Mouse (Mus musculus) thymus, adult 2 months (tissue): ENCODE measurements around the gene Atp2c1. TPM values are rescaled to one million over a fixed set of nuclear protein-coding genes. Genes with fewer than 3 reads are reported as not detected.

Experiments
- DNase-seq: peaks from one replicate; pipeline ENCODE4 v3.0.0; 2021
- H3K27ac ChIP-seq: fragments of 200-500 bp; 2 replicates; pipeline ENCODE4 v1.5.1; 2012; ENCODE audit warnings: low read length, control low read depth; ENCODE audit not compliant: control insufficient read depth, insufficient read depth
- H3K27me3 ChIP-seq: fragments of 200-500 bp; 2 replicates; pipeline ENCODE4 v1.6.1; 2012; ENCODE audit warnings: mild to moderate bottlenecking, low read length, moderate library complexity, mixed read lengths; ENCODE audit not compliant: control insufficient read depth, insufficient read depth
- H3K36me3 ChIP-seq: fragments of 200-500 bp; 2 replicates; pipeline ENCODE4 v1.6.1; 2012; ENCODE audit warnings: mild to moderate bottlenecking, low read length, moderate library complexity; ENCODE audit not compliant: control insufficient read depth, insufficient read depth
- H3K4me1 ChIP-seq: fragments of 200-500 bp; replicated peaks from 2 replicates; pipeline ENCODE4 v1.6.1; 2012; ENCODE audit warnings: low read length; ENCODE audit not compliant: control insufficient read depth, insufficient read depth
- H3K4me3 ChIP-seq: fragments of 200-500 bp; 2 replicates; pipeline ENCODE4 v1.5.1; 2012; ENCODE audit warnings: mild to moderate bottlenecking, low read length, control low read depth, moderate library complexity; ENCODE audit not compliant: control insufficient read depth, insufficient read depth
- CTCF ChIP-seq: fragments of 200-500 bp; IDR thresholded peaks from 2 replicates; pipeline ENCODE4 v1.5.1; 2012; ENCODE audit warnings: mild to moderate bottlenecking, control low read depth, low read length, moderate library complexity, borderline replicate concordance; ENCODE audit not compliant: control insufficient read depth, poor library complexity, insufficient read depth; ENCODE audit errors: extremely low read depth
- POLR2A ChIP-seq: fragments of 200-500 bp; IDR thresholded peaks from 2 replicates; pipeline ENCODE4 v1.6.1; 2012; ENCODE audit warnings: mild to moderate bottlenecking, low read length, control low read depth, moderate library complexity; ENCODE audit not compliant: control insufficient read depth, poor library complexity, insufficient read depth; ENCODE audit errors: extremely low read depth
- WGBS: fragments of 180-500 bp; shearing (Covaris S2); methylation state at CpG from one replicate; pipeline ENCODE4 v1.1.7; 2018; 5-methylcytosine and 5-hydroxymethylcytosine counted together
- polyA plus RNA-seq: library from polyadenylated mRNA; depleted of rRNA; stranded (reverse); fragments of >200 nt; gene quantifications from 2 replicates; pipeline ENCODE4 v1.2.3, GENCODE M21; 2012

Atp2c1 gene
- polyA plus RNA-seq, 1 experiment: 48.9 TPM

DNA sequence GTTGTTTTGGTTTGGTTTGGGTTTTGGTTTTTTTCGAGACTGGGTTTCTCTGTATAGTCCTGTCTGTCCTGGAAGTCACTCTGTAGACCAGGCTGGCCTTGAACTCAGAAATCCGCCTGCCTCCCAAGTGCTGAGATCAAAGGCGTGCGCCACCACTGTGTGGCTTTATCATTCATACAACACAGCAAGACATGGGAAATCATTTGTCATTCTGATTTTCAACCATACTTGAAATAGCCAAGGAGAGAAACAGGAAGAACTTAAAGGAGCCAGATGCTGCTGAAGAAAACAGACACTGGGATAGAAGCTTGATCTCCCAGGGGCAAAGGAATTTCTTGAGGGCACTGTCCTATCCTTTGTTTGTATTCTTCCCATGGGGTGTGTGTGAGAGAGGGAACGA, 136.5 kb downstream of the Atp2c1 start:
- Histone ChIP-seq H3K27ac (no peak overlapping the region), H3K27me3 (no peaks in the 10 kb centered on the region), H3K4me3 (no peak overlapping the region), H3K36me3 (no peaks in the 10 kb centered on the region), H3K4me1 (no peaks in the 10 kb centered on the region)
- WGBS: 65% methylated on average over 4 of the region's 5 CpGs
- DNase-seq: no peak
- TF ChIP-seq POLR2A (no peak), CTCF (no peak)

DNA sequence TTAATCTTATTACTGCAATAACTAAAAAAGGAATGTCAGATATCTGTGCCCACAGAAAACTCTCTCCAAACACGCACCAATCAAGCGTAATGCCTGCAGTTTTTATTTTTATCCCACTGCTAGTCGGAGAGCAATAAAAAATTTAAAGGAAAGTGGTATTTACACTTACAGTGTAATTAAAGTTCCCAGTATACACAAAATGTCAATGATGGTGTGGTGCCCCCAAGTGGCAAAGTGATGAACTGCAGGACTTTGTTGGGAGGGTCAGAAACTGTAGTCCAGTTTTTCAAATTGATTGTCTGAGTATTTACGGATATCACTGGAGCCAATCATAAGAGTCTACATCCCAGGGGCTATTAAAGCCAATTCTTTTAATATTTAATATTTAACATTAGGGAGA, 137.8 kb downstream of the Atp2c1 start:
- H3K36me3 ChIP-seq: no peaks in the 10 kb centered on the region
- no peaks in the 10 kb centered on the region for H3K4me1 ChIP-seq
- 10% methylated on average over 4 of the region's 4 CpGs for WGBS
- H3K27me3 ChIP-seq: no peaks in the 10 kb centered on the region
- H3K4me3 ChIP-seq: no peak overlapping the region
- peak; percentile 74 for DNase-seq
- no peak overlapping the region for H3K27ac ChIP-seq
- no peak for TF ChIP-seq CTCF
- no peak for TF ChIP-seq POLR2A

DNA sequence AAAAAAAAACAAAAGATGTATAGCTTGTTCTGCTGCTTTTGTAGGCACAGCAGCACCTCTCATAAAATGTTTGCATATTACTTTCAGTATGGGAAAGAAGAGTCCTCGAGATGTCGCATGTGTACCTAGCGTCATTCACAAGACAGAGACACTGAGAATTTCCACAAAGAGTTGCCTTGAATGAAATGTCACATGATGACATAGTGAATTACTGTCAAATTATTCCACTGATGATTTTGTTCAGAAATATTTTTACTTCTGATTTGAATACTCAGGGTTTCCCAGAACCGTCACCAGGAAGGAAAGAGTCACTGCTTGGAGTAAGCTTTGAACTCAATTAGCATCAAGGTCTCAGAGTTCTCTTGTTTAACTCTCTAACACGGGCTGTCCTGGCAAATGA, 139.7 kb downstream of the Atp2c1 start:
- no peak for TF ChIP-seq POLR2A
- no peak for TF ChIP-seq CTCF
- Histone ChIP-seq H3K4me1 (no peaks in the 10 kb centered on the region), H3K27ac (no peak overlapping the region), H3K4me3 (no peak overlapping the region), H3K36me3 (no peaks in the 10 kb centered on the region), H3K27me3 (no peaks in the 10 kb centered on the region)
- no peak for DNase-seq
- 83% methylated on average over 5 of the region's 5 CpGs for WGBS

DNA sequence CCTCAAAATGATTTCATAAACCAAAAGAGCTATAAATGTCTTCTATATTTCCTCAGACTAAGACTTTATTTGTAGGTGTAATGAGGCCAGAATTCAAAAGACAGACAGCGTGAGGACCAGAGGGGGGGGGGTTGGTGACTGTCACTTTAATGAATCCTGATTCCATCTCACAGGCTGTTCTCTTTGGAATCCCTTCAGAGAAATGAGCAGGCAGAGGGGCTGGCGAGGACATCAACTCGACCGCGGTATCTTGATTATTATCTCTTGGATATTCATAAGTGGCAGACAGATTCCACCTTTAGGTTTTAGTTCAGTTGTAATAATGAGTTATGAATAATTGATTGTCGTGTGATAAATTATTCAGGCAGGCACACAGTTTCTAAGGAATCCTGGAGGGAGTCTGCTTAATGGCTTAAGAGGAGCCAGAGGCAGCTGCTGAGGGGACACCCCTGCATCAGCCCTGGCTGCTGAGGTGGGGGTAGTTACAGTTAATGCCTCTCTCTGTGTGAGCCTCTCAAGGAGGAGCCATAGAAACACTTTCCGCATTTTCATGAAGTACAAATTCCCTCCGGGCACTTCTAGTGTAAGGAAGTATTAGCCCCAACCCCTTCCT, 147.5 kb downstream of the Atp2c1 start:
- Histone ChIP-seq H3K36me3 (no peaks in the 10 kb centered on the region), H3K27ac (no peak overlapping the region), H3K4me1 (no peaks in the 10 kb centered on the region), H3K27me3 (no peaks in the 10 kb centered on the region), H3K4me3 (no peak overlapping the region)
- DNase-seq: no peak
- no peak for TF ChIP-seq CTCF
- TF ChIP-seq POLR2A: no peak
- WGBS: 91% methylated on average over 8 of the region's 8 CpGs

DNA sequence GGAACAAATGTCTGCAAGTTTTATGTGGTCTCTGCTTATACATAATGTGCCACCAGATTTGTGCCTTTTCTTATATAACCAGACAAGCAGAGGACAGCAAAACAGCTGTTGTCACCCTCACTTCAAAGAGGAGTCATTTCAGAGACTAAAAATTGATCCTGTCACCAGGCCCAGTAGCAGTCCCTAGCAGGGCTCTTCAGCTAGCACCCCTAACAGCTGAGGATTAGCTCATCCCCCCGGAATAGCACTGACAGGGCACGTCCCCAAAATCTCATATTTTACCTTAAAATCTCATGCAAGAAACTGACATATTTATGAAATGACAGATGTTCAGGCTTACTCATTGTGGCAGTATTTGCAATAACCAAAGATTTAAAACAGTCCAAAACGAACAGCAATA, 149.5 kb downstream of the Atp2c1 start:
- Histone ChIP-seq H3K27ac (no peak overlapping the region), H3K27me3 (no peaks in the 10 kb centered on the region), H3K36me3 (no peaks in the 10 kb centered on the region), H3K4me3 (no peak overlapping the region), H3K4me1 (no peaks in the 10 kb centered on the region)
- no peak for TF ChIP-seq CTCF
- no peak for TF ChIP-seq POLR2A
- no peak for DNase-seq
- 81% methylated on average over 3 of the region's 3 CpGs for WGBS

DNA sequence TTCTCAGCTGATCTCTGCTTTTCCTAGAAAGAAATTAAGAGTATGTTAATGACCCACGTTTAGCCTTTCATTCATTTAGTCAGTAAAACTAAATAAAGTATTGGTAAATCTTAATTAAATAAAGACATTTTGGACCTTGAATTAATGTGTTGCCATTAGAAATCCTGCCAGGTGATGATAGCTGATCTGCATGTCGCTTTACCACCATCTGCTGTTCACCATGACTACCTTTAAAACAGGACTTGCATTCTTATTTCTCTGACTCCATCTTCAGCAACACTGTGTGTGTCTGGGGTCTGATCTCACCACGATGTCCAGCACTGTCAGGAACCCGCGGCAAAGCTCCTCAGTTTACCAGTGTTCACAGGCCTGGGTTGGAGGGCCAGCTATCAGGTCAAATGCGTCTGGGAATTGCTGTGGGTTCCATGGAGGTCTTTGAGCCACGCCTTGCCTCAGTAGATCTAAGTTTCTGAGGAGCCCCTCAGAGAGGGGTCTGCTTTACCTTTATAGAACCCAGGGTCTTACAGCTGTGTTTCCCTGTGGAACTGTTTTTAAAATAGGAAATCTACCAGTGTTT, 150.1 kb downstream of the Atp2c1 start:
- Histone ChIP-seq H3K36me3 (no peaks in the 10 kb centered on the region), H3K4me3 (no peak overlapping the region), H3K27me3 (no peaks in the 10 kb centered on the region), H3K27ac (no peak overlapping the region), H3K4me1 (no peaks in the 10 kb centered on the region)
- DNase-seq: no peak
- TF ChIP-seq CTCF: no peak
- no peak for TF ChIP-seq POLR2A
- 79% methylated on average over 7 of the region's 7 CpGs for WGBS

DNA sequence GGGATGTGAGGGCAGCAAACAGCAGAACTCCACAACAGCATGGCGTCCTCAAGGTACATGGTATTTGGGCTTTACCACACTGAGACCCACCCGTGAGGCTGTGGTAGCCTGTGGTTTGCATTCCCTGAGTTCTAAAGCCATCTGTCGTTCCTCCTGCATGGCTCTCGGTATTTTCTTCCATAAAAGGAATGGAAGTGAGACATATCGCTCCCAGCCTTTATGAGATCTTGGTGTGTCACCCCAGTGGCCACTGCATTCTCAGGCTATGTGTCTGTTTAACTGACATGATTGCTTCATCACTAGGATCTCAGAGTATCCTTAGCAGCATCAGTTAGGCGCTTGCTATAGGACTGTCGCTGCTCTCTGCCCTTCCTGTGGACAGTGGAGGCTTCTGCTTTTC, 150.7 kb downstream of the Atp2c1 start:
- H3K27ac ChIP-seq: no peak overlapping the region
- no peak overlapping the region for H3K4me3 ChIP-seq
- H3K4me1 ChIP-seq: no peaks in the 10 kb centered on the region
- WGBS: 77% methylated on average over 7 of the region's 7 CpGs
- no peak for DNase-seq
- no peaks in the 10 kb centered on the region for H3K36me3 ChIP-seq
- TF ChIP-seq CTCF: no peak
- no peak for TF ChIP-seq POLR2A
- H3K27me3 ChIP-seq: no peaks in the 10 kb centered on the region
